Mouse (Mus musculus) heart, adult 8-10 months (tissue): ENCODE data around the gene Cbfa2t3. TPM values are rescaled to one million over a fixed set of nuclear protein-coding genes. Genes with fewer than 3 reads are reported as not detected.

ENCODE experiments used
- DNase-seq: peaks from one replicate; pipeline ENCODE4 v3.0.0; 2022; ENCODE audit warnings: low spot score
- total RNA-seq, 4 experiments: library from RNA; stranded (reverse); gene quantifications; 2 replicates each; pipeline ENCODE4 v1.2.4; 2022

The Cbfa2t3 gene
- total RNA-seq, 4 experiments from 2014 or later, result 15.1 to 22.1 (median 18.2) TPM

GRCm38 (mm10) chr8:122611295-122612133, 87.4 kb downstream of the Cbfa2t3 start, which contains the start of the genes Galns and Trappc2l:
Gene Galns, minus strand, starts transcription at chr8:122611463.
Gene Trappc2l, plus strand, starts transcription at chr8:122611640.
- DNase-seq, result peak; percentile 93

GRCm38 (mm10) chr8:122610612-122611277, 88.2 kb downstream of the Cbfa2t3 start:
- no peak for DNase-seq

GRCm38 (mm10) chr8:122610209-122610608, 88.7 kb downstream of the Cbfa2t3 start:
- DNase-seq, result no peak

GRCm38 (mm10) chr8:122606810-122607209, 92.1 kb downstream of the Cbfa2t3 start:
- no peak for DNase-seq

GRCm38 (mm10) chr8:122605367-122605766, 93.5 kb downstream of the Cbfa2t3 start:
- DNase-seq, result no peak

GRCm38 (mm10) chr8:122604640-122605039, 94.3 kb downstream of the Cbfa2t3 start:
- no peak for DNase-seq

GRCm38 (mm10) chr8:122600666-122601065, 98.2 kb downstream of the Cbfa2t3 start:
- no peak for DNase-seq

- no peak for DNase-seq
Observed at GRCm38 (mm10) chr8:122596031-122596430, 102.9 kb downstream of the Cbfa2t3 start.

GRCm38 (mm10) chr8:122593783-122594507, 105.0 kb downstream of the Cbfa2t3 start:
- DNase-seq, result no peak

GRCm38 (mm10) chr8:122593240-122593639, 105.7 kb downstream of the Cbfa2t3 start:
- DNase-seq, result no peak

GRCm38 (mm10) chr8:122586749-122587148, 112.2 kb downstream of the Cbfa2t3 start:
- no peak for DNase-seq

- DNase-seq, result no peak
Observed at GRCm38 (mm10) chr8:122586171-122586570, 112.7 kb downstream of the Cbfa2t3 start.

GRCm38 (mm10) chr8:122585411-122585891, 113.5 kb downstream of the Cbfa2t3 start:
- DNase-seq, result no peak

- no peak for DNase-seq
Observed at GRCm38 (mm10) chr8:122584981-122585380, 113.9 kb downstream of the Cbfa2t3 start.

- no peak for DNase-seq
Observed at GRCm38 (mm10) chr8:122580926-122581325, 118.0 kb downstream of the Cbfa2t3 start.

- no peak for DNase-seq
Observed at GRCm38 (mm10) chr8:122579196-122579595, 119.7 kb downstream of the Cbfa2t3 start.

GRCm38 (mm10) chr8:122577116-122577515, 121.8 kb downstream of the Cbfa2t3 start:
- DNase-seq, result no peak

GRCm38 (mm10) chr8:122576648-122577022, 122.3 kb downstream of the Cbfa2t3 start, which contains the start of gene Aprt:
Gene Aprt, minus strand, starts transcription at chr8:122576909.
- DNase-seq, result peak; percentile 93

GRCm38 (mm10) chr8:122575735-122576647, 122.9 kb downstream of the Cbfa2t3 start:
- DNase-seq, result no peak

- no peak for DNase-seq
Observed at GRCm38 (mm10) chr8:122575286-122575685, 123.6 kb downstream of the Cbfa2t3 start.
